Mouse (Mus musculus) C2C12 (cell line): ENCODE results near the gene Gm27021. TPM values are rescaled to one million over a fixed set of nuclear protein-coding genes. Genes with fewer than 3 reads are reported as not detected.

Experiments
- H3K27me3 ChIP-seq: one replicate; pipeline ENCODE4 v1.6.1; 2011; ENCODE audit not compliant: control insufficient read depth, insufficient read depth, insufficient read length
- H3K36me3 ChIP-seq: one replicate; pipeline ENCODE4 v1.6.1; 2011; ENCODE audit not compliant: control insufficient read depth, insufficient read depth
- H3K4me3 ChIP-seq: one replicate; pipeline ENCODE4 v1.5.1; 2011; ENCODE audit warnings: mild to moderate bottlenecking, control low read depth; ENCODE audit not compliant: poor library complexity, insufficient read depth, severe bottlenecking
- H3K79me2 ChIP-seq: one replicate; pipeline ENCODE4 v1.6.1; 2011; ENCODE audit not compliant: control insufficient read depth, insufficient read depth
- H3K79me3 ChIP-seq: one replicate; pipeline ENCODE4 v1.6.1; 2011; ENCODE audit warnings: low read depth, control low read depth
- H3ac ChIP-seq: one replicate; pipeline ENCODE3; 2011; ENCODE audit warnings: low read depth; ENCODE audit not compliant: control insufficient read depth, insufficient read length
- CEBPB ChIP-seq: IDR thresholded peaks from one replicate; pipeline ENCODE4 v1.6.1; 2011; ENCODE audit warnings: low read depth, mild to moderate bottlenecking, control low read depth, moderate library complexity
- CTCF ChIP-seq: IDR thresholded peaks from one replicate; pipeline ENCODE4 v1.5.1; 2011; ENCODE audit not compliant: control insufficient read depth, insufficient read depth, insufficient read length
- FOSL1 ChIP-seq: IDR thresholded peaks from one replicate; pipeline ENCODE4 v1.8.0; 2011; ENCODE audit warnings: mild to moderate bottlenecking, low read length; ENCODE audit not compliant: poor library complexity, insufficient read depth, severe bottlenecking
- MAX ChIP-seq: IDR thresholded peaks from one replicate; pipeline ENCODE4 v1.6.1; 2011; ENCODE audit warnings: mild to moderate bottlenecking, control low read depth
- MYOD1 ChIP-seq: IDR thresholded peaks from one replicate; pipeline ENCODE4 v1.6.1; 2011; ENCODE audit warnings: low read depth; ENCODE audit not compliant: control insufficient read depth, insufficient read length
- MYOG ChIP-seq: IDR thresholded peaks from one replicate; pipeline ENCODE4 v1.6.1; 2011; ENCODE audit not compliant: control insufficient read depth, insufficient read length; ENCODE audit errors: extremely low read depth
- USF1 ChIP-seq: IDR thresholded peaks from one replicate; pipeline ENCODE4 v1.6.1; 2011; ENCODE audit warnings: low read depth, mild to moderate bottlenecking, control low read depth, moderate library complexity
- polyA plus RNA-seq: library from polyadenylated mRNA; unstranded; fragments of >200 nt; fragmentation: generic; extraction: Trizol; gene quantifications from one replicate; pipeline ENCODE4 v1.2.1, GENCODE M21; 2012; ENCODE audit warnings: missing spikeins

Gene Gm27021
- polyA plus RNA-seq, 1 experiment: 2.3 TPM

DNA sequence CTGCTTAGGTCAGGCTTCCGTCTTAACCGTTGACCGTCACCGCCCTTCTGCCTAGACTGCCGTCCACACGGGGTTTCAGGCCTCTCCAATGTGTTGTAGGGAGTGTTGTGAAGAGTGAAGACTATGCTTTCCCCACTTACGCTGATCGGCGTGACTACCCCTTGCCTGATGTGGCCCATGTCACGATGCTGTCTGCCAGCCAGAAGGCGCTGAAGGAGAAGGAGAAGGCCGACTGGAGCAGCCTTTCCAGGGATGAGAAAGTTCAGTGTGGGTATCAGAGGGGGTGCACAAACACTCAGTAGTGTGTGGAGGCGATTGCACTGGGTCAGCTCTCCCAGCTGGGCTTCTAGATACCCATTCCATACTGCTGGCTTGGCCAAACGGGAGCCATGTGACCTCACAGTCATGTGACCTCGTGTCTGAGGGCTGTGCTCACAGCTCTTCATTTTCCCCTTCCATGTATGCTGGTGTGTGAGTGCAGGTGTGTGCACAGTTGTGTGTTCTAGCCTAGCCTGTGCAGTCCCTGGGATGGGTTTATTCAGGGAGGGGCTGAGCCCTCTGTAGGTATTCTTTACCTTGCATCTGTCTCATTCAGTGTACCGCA is 4.8 kb upstream of the Gm27021 start:
- TF ChIP-seq USF1 (peak; percentile 68), CTCF (no peak), CEBPB (no peak), MYOD1 (no peak), MAX (no peak), MYOG (no peak), FOSL1 (no peak)
- H3K27me3 ChIP-seq: no peaks in the 10 kb centered on the region
- H3K79me3 ChIP-seq: peaks cover 24% of the 10 kb centered on the region
- H3K4me3 ChIP-seq: no peak overlapping the region
- peaks cover 45% of the 10 kb centered on the region for H3K36me3 ChIP-seq
- no peak overlapping the region for H3ac ChIP-seq
- peaks cover 48% of the 10 kb centered on the region for H3K79me2 ChIP-seq

DNA sequence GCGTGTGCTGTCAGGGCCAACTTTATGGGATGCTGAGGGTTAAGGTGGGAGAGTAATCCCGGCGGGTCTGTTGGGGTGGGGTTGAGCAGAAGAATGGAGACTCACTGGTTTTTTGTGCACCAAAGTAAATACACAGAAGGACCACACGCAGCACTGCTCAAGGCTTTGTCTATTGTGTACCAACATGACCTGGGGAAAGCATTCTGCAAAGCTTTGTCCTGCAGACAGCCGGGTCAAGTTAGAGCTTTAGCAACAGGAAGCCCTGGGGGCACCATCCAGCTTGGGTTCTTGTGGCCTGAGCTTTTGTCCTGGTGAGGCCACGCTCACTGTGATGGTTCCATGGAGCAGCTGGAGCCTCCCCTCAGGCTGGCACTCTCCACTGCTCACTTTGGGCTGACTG is 3.9 kb upstream of the Gm27021 start:
- Histone ChIP-seq H3K79me3 (peaks cover 33% of the 10 kb centered on the region), H3ac (no peak overlapping the region), H3K79me2 (peaks cover 58% of the 10 kb centered on the region), H3K36me3 (peaks cover 45% of the 10 kb centered on the region), H3K27me3 (no peaks in the 10 kb centered on the region), H3K4me3 (no peak overlapping the region)
- TF ChIP-seq CEBPB (no peak), USF1 (no peak), MAX (no peak), MYOD1 (no peak), FOSL1 (no peak), MYOG (no peak), CTCF (no peak)

DNA sequence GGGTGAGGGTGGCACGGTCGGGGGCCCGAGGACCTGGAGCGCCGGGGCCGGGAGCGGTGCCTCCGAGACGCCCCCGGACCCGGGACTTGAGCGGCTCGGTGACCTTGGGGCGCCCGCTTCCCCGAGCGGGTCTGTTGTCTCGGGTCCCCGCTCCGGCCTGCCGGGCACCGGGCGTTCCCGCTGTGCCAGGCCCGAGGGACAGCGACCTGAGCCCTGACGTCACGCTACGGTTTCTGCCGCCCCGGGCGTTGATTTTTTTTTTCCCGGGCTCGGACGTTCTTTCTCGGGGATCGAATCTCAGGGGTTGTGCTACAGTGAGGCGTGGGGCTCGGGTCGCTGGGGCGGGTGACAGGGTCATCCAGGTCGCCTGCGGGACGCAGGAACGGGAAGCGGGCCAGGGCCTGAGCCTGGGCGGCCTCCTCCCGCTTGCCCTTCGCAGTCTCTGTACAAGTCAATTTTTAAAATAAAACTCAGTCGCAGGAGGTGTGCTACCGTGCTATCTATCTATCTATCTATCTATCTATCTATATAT is 561 bp upstream of the Gm27021 start, which contains the start of gene Emc8:
TSS of gene Emc8 (minus strand) at position 200 of the 532 bp plus-strand sequence.
- TF ChIP-seq FOSL1 (no peak), CTCF (no peak), MAX (no peak), MYOD1 (no peak), MYOG (no peak), USF1 (no peak), CEBPB (no peak)
- H3ac ChIP-seq: peak within 1 kb of the TSS; percentile 86
- H3K27me3 ChIP-seq: no peaks in the 10 kb centered on the region
- peaks cover 65% of the 10 kb centered on the region for H3K79me3 ChIP-seq
- H3K79me2 ChIP-seq: peaks cover 91% of the 10 kb centered on the region
- peak within 1 kb of the TSS; percentile 89 for H3K4me3 ChIP-seq
- peaks cover 57% of the 10 kb centered on the region for H3K36me3 ChIP-seq

DNA sequence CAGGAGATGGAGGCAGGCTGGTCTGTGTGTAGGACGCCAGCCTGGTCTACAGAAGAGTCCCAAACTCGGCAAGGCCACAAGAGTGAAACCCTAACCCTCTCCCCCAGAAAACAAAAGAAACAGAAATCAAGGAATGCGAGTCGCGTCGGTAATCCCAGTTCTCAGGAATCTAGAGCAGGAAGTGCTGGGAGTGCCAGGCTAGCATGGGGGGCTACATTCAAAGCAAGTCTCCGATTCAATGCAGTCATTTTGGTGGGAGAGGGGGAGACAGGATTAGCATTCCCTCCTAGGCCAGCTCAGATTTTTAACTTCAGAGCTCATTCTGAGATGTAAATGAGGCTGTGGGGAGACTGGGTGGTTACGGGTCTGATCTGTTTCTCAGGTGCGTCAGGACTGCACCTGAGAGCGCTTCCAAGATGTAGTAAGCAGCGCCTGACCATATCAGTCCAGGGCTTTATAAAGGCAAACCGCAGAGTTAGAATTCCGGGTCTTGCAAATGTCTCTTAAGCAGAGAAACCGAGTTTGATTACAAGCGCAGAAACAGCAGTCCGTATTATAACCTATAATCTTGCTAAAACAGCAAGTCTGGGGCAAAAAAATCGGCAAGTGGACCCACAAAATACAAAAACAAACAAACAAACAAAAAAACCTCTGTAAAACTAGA is 940 bp downstream of the Gm27021 start:
- Histone ChIP-seq H3K79me3 (peaks cover 79% of the 10 kb centered on the region), H3K27me3 (no peaks in the 10 kb centered on the region), H3K36me3 (peaks cover 45% of the 10 kb centered on the region), H3K79me2 (peaks cover 98% of the 10 kb centered on the region), H3K4me3 (peak overlapping the region; percentile 89), H3ac (peak overlapping the region; percentile 56)
- TF ChIP-seq MYOG: no peak
- no peak for TF ChIP-seq FOSL1
- TF ChIP-seq CEBPB: no peak
- TF ChIP-seq MAX: no peak
- TF ChIP-seq USF1: no peak
- no peak for TF ChIP-seq MYOD1
- no peak for TF ChIP-seq CTCF

DNA sequence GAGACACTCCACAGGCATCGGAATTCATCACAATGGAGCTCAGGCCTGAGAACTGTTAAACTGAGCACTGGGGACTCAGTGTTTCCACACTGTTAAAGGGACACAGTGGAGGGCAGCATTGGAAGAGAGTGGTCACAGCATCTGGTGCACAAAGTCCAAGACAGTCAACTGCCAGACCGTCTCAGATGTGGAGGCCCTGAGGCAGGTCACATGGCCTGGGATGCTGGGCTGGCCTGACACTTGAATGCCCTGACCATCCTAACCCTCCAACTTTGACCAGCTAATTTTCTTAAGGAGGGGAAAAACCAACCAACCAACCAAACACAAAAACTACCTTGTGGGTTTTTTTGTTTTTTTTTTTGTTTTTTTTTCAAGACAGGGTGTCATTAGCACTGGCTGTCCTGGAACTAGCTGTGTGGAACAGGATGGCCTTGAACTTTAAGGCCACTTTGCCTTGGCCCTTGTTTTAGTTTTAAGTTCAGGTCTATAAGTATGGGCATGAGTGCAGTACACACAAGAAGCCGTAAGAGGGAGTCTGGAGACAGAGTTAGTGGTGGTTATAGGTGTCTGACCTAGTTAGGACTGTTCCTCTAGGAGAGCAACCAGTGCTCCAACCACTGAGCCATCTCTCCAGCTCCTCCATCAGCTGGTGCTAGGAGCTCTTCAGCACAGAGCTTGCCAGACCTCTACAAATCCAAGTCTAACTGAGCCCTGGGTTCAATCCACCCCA is 2.0 kb downstream of the Gm27021 start:
- H3K79me3 ChIP-seq: peaks cover 82% of the 10 kb centered on the region
- H3K36me3 ChIP-seq: peaks cover 35% of the 10 kb centered on the region
- H3K79me2 ChIP-seq: peaks cover 98% of the 10 kb centered on the region
- H3K27me3 ChIP-seq: no peaks in the 10 kb centered on the region
- H3K4me3 ChIP-seq: no peak overlapping the region
- TF ChIP-seq MYOD1: no peak
- TF ChIP-seq MYOG: no peak
- TF ChIP-seq USF1: no peak
- no peak for TF ChIP-seq CTCF
- no peak for TF ChIP-seq CEBPB
- TF ChIP-seq MAX: no peak
- no peak for TF ChIP-seq FOSL1
- H3ac ChIP-seq: peak overlapping the region; percentile 24
